Mouse (Mus musculus): Measurements from ENCODE around the gene Fanca.
"Not testable (repeated sequence)": the region's sequence is repeated elsewhere in the genome, so short reads cannot be mapped to it uniquely, and the experiment has no call there.

DNA sequence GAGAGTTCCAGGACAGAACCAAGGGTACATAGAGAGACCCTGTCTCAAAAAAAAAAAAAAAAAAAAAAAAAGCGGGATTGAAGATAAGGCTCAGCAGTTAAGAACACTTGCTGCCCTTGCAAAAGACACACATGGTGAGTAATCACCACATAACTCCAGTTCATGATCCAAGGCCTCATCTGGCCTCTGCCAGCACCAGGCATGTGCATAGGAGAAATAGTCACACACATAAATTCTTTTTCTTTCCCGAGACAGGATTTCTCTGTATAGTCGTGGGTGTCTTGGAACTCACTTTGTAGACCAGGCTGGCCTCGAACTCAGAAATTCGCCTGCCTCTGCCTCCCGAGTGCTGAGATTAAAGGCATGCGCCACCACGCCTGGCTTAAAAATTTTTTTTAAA, 60.8 kb downstream of the Fanca start:
- not testable (repeated sequence) for TF ChIP-seq CTCF (conservative IDR thresholded peaks at IDR 0.05; ENCODE audit: low read length); NANOG (IDR thresholded peaks at IDR 0.05; ENCODE audit: borderline replicate concordance, low read length); POU5F1 (IDR thresholded peaks at IDR 0.05; ENCODE audit: borderline replicate concordance, low read length)

All from E14TG2a.4 (cell line).